Mouse (Mus musculus) stomach, postnatal 0 days (tissue): ENCODE data around the gene Plscr1.

Experiments
- CTCF ChIP-seq: IDR thresholded peaks from 2 replicates; pipeline ENCODE4 v1.5.1; 2016; ENCODE audit warnings: antibody characterized with exemption, low read depth, mild to moderate bottlenecking, moderate library complexity
- EP300 ChIP-seq: optimal IDR thresholded peaks from 2 replicates; pipeline ENCODE3; 2016; ENCODE audit warnings: antibody characterized with exemption

- no peak for TF ChIP-seq CTCF
- no peak for TF ChIP-seq EP300
Measured at GRCm38 (mm10) chr9:92253585-92254321, 4.2 kb downstream of the Plscr1 start.
